Mouse (Mus musculus) gastrocnemius, postnatal 36 days (tissue): Measurements from ENCODE around the gene Tspan17. TPM values are rescaled to one million over a fixed set of nuclear protein-coding genes. Genes with fewer than 3 reads are reported as not detected.

Source experiments
- total RNA-seq, 2 experiments: library from RNA; stranded (reverse); gene quantifications; 2 replicates each; pipeline ENCODE4 v1.2.3; 2021

Gene Tspan17
- total RNA-seq, 2 experiments from 2014 or later: 16.3 to 23.4 TPM

Other genes starting within 250 kb of the Tspan17 start
- 100 to 1,000 TPM; 171 to 180 TPM for gene 4833439L19Rik, start 223.9 kb upstream of the Tspan17 start, total RNA-seq
- gene Arl10, start 214.4 kb upstream of the Tspan17 start, total RNA-seq: 1 to 10 TPM; 2.5 to 3.0 TPM
- 10 to 100 TPM; 17.7 to 17.9 TPM for gene Nop16, start 199.3 kb upstream of the Tspan17 start, total RNA-seq
- 100 to 1,000 TPM; 145 to 149 TPM for gene Higd2a, start 199.2 kb upstream of the Tspan17 start, total RNA-seq
- gene Cltb, start 178.0 kb upstream of the Tspan17 start, total RNA-seq: 100 to 1,000 TPM; 132 to 139 TPM
- gene Faf2, start 167.6 kb upstream of the Tspan17 start, total RNA-seq: 10 to 100 TPM; 10.5 to 13.8 TPM
- gene Rnf44, start 95.5 kb upstream of the Tspan17 start, total RNA-seq: 10 to 100 TPM; 21.7 to 27.2 TPM
- gene Cdhr2, start 87.9 kb upstream of the Tspan17 start, total RNA-seq: not detected
- gene Gprin1, start 39.5 kb upstream of the Tspan17 start, total RNA-seq: not detected
- not detected for gene Sncb, start 22.8 kb upstream of the Tspan17 start, total RNA-seq
- not detected for gene Eif4e1b, start 5.4 kb upstream of the Tspan17 start, total RNA-seq
- 1 to 10 TPM; 7.1 to 8.6 TPM for gene Unc5a, start 160.0 kb downstream of the Tspan17 start, total RNA-seq
- gene Hk3, start 232.0 kb downstream of the Tspan17 start, total RNA-seq: under 1 TPM; 0.18 to 0.74 TPM